Mouse (Mus musculus) limb, embryonic 15.5 days (tissue): ENCODE data around the gene Dync1i1. TPM values are rescaled to one million over a fixed set of nuclear protein-coding genes. Genes with fewer than 3 reads are reported as not detected.

ENCODE experiments used
- ATAC-seq: fragments of 200-750 bp; cut with Nextera tagmentation; 2 replicates; pipeline ENCODE4 v1.8.0; 2017; ENCODE audit warnings: low read depth, moderate TSS enrichment; ENCODE audit not compliant: insufficient number of reproducible peaks, low FRiP score, low TSS enrichment
- H3K27ac ChIP-seq: fragments of 300-500 bp; sonication (generic); 2 replicates; pipeline ENCODE4 v1.5.1; 2015; ENCODE audit warnings: moderate library complexity, mild to moderate bottlenecking, inconsistent platforms
- H3K27me3 ChIP-seq: fragments of 300-500 bp; sonication (generic); 2 replicates; pipeline ENCODE4 v1.6.1; 2015; ENCODE audit warnings: inconsistent platforms
- H3K36me3 ChIP-seq: fragments of 300-500 bp; sonication (generic); 2 replicates; pipeline ENCODE4 v1.6.1; 2015; ENCODE audit warnings: inconsistent platforms
- H3K4me1 ChIP-seq: fragments of 300-500 bp; sonication (generic); 2 replicates; pipeline ENCODE4 v1.6.1; 2015; ENCODE audit warnings: inconsistent platforms
- H3K4me2 ChIP-seq: fragments of 300-500 bp; sonication (generic); 2 replicates; pipeline ENCODE4 v1.6.1; 2015; ENCODE audit warnings: mild to moderate bottlenecking, inconsistent platforms
- H3K4me3 ChIP-seq: fragments of 300-500 bp; sonication (generic); 2 replicates; pipeline ENCODE4 v1.5.1; 2015; ENCODE audit warnings: mild to moderate bottlenecking, inconsistent platforms
- H3K9ac ChIP-seq: fragments of 300-500 bp; sonication (generic); 2 replicates; pipeline ENCODE4 v1.6.1; 2015; ENCODE audit warnings: inconsistent platforms
- H3K9me3 ChIP-seq: fragments of 300-500 bp; sonication (generic); 2 replicates; pipeline ENCODE4 v1.6.1; 2016; ENCODE audit warnings: inconsistent platforms
- WGBS: fragments of 180-500 bp; shearing (Covaris S2); methylation state at CpG from one replicate; pipeline ENCODE4 v1.1.7; 2015; 5-methylcytosine and 5-hydroxymethylcytosine counted together
- polyA plus RNA-seq: library from polyadenylated mRNA; unstranded; fragments of >200 nt; fragmentation: Nextera tagmentation; extraction: Ambion mirVana; gene quantifications from 2 replicates; pipeline ENCODE4 v1.2.1, GENCODE M21; 2015

Gene Dync1i1
- polyA plus RNA-seq, 1 experiment from 2014 or later, result 8.6 TPM

DNA sequence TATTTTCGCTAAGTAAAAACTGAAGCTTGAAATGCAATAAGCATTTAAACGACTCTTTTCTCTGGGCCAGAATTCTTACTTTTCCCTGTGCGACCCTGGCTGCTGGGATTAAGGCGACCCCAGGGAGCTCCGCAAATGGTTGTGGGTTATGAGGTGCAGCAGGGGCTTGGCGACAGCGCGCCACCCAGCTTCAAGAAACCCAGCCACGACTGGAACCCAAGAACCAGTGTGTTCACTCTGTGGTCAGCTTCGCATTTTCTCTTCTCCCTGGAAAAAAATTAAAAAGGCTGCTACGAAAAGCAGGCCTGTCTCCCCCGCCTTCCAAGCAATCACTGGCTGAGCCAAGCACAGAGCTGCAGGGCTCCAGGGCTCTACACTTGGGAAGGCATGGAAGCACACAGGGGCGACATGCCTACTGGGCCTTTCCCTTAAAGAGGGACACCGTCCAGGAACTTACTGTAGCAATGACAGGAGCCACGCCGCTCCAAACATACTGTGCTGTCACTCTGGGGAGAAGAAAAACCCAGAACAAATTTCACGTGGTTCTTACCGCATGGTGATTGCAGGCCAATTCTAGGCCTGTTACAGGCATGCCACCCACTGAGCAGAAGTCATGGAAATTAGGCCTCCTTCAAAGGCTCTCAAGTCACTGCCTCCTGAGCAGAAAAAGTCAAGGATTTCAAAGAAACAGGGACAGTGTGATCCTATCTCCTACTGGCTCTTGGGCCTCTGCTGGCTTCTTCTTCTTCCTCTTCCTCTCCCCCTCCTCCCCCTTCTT is 313.5 kb downstream of the Dync1i1 start:
- 26% methylated on average over 18 of the region's 18 CpGs for WGBS
- Histone ChIP-seq H3K4me3 (no peak overlapping the region), H3K9me3 (no peaks in the 10 kb centered on the region), H3K27ac (peak overlapping the region; percentile 81), H3K9ac (no peak overlapping the region), H3K27me3 (peaks cover 8% of the 10 kb centered on the region; the same call in 1 of the 2 replicates), H3K36me3 (no peaks in the 10 kb centered on the region), H3K4me2 (peak overlapping the region; percentile 24; the same call in 1 of the 2 replicates), H3K4me1 (peaks cover 13% of the 10 kb centered on the region; the same call in 1 of the 2 replicates)
- ATAC-seq, result peak; percentile 74; the same call in 1 of the 2 replicates

DNA sequence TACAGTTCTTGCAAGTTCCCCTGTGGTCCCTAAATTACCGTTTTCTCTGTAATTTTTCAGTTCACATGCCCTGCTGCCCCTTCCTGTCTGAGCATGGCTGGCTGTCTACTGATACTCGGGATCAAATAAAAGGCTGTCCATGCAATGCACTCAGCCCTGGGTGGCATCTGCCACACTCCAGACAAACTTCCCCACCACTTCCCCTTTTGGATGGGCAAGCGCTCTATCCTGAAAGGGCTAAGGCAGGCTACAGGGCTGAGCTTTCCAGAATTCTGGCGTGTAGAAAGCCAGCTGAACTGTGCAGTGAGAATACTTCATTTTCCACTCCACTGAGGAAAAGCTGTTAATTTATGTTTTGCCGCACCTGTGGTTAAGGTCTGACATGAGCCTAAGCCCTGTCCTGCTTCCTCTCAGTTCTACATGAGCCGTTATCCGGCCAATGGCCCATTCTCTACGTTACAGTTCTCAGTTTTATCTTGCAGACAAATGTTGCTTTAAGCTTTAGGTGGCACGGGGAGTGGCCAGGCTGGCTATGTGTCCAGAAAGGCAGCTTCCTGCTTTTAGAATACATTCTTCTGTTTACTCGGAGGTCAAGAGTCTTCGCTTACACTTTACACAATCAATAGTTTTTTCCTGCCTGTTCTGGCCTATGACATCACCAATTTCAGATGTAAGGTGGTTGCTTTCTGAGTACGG is 321.4 kb downstream of the Dync1i1 start:
- ATAC-seq, result no peak
- no peak overlapping the region for H3K9ac ChIP-seq
- 0 out of 2 replicates have a peak, but pooled peaks cover 3% of the 10 kb centered on the region for H3K4me1 ChIP-seq
- WGBS, result 56% methylated on average over 12 of the region's 12 CpGs
- no peaks in the 10 kb centered on the region for H3K36me3 ChIP-seq
- no peaks in the 10 kb centered on the region for H3K27me3 ChIP-seq
- H3K27ac ChIP-seq, result no peak overlapping the region
- H3K9me3 ChIP-seq, result no peaks in the 10 kb centered on the region
- H3K4me3 ChIP-seq, result no peak overlapping the region
- H3K4me2 ChIP-seq, result no peak overlapping the region

DNA sequence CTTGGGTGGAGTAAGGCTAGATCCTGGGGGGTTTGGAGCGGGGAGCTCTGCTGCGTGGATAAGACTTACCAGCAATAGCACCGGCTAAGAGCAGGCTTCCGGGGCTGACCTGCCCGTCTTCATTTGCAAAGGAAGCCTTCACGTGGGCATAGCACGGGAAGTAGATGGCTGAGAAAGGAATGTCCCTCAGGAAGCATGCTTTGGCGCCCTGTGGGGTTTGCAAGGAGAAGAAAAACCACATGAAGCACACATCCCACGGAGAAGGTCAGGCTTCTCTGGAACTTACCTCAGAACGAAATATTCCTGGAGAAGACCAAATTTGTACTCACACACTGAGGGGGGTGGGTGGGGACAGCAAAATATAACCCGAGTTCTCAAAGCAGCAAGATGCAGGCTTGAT is 327.3 kb downstream of the Dync1i1 start:
- Histone ChIP-seq H3K27ac (no peak overlapping the region), H3K36me3 (no peaks in the 10 kb centered on the region), H3K9ac (no peak overlapping the region), H3K27me3 (no peaks in the 10 kb centered on the region), H3K4me3 (no peak overlapping the region), H3K4me1 (no peaks in the 10 kb centered on the region), H3K4me2 (no peak overlapping the region), H3K9me3 (no peaks in the 10 kb centered on the region)
- no peak for ATAC-seq
- 62% methylated on average over 11 of the region's 11 CpGs for WGBS

DNA sequence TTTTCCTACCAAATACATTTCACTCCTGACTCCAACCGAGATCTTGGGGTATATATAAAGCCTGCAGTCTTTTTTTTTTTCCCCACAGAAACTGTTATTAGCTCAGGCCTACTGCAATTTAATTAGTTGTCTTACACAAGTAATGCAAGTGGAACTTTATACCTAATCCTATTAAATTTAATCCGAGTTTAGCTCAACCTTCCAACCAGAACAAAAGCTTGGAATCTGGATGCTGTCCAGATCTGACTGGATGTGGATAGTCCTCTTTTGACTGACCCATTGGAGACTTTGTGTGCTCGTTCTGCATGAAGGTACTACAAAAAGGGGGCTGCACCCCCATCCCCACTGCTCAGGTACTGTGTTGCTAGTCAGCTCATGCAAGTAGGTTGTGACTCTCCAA is 328.5 kb downstream of the Dync1i1 start:
- Histone ChIP-seq H3K4me2 (no peak overlapping the region), H3K27ac (no peak overlapping the region), H3K4me3 (no peak overlapping the region), H3K9me3 (no peaks in the 10 kb centered on the region), H3K4me1 (no peaks in the 10 kb centered on the region), H3K9ac (no peak overlapping the region), H3K27me3 (no peaks in the 10 kb centered on the region), H3K36me3 (no peaks in the 10 kb centered on the region)
- 44% methylated on average over 3 of the region's 3 CpGs for WGBS
- no peak for ATAC-seq

DNA sequence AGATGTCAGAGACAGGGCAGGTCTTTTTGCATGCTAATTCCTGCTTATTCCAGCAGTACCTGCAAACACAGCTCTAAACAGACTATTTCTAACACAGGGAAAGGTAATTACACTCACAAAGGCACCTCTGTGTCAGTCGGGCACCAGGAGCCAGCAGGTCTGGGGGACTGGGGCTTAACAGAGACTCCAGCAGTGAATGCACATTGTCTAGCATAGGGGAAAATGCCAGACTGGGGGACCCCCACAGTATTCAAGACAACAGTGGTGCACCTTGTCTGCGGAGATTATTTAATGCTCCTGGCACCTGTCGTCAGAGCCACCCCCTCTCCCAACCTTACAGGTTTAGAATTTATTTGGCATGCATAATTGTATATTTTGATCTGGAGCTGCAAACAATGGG is 333.1 kb downstream of the Dync1i1 start:
- WGBS, result 38% methylated on average over 3 of the region's 3 CpGs

DNA sequence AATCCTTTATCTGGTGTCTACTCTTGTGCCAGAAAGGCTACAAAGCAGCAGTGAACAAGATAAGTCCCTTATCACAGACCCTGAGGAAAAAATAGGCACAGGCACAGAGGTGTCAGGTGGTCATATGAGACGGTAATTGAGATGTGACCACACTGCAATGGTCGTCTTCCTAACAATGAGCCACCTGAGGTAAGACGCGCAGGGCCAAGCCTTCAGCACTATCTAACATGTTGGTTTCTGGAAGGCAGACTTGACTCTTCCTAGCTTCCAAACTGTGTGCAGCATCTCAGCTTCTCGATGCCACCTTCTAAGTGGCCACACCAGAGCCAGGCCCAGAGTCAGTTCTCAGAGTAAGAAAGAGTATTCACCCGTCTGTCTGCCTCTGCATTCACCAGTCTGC is 341.8 kb downstream of the Dync1i1 start:
- Histone ChIP-seq H3K4me3 (no peak overlapping the region), H3K4me2 (no peak overlapping the region), H3K36me3 (peaks cover 2% of the 10 kb centered on the region; the same call in 1 of the 2 replicates), H3K9me3 (no peaks in the 10 kb centered on the region), H3K27ac (no peak overlapping the region), H3K9ac (no peak overlapping the region), H3K27me3 (no peaks in the 10 kb centered on the region), H3K4me1 (no peaks in the 10 kb centered on the region)
- WGBS, result 88% methylated on average over 6 of the region's 6 CpGs
- ATAC-seq, result no peak

More for the DNA sequence above, 333.1 kb downstream of the Dync1i1 start:
- Histone ChIP-seq H3K4me3 (no peak overlapping the region), H3K9me3 (no peaks in the 10 kb centered on the region), H3K4me2 (no peak overlapping the region), H3K4me1 (no peaks in the 10 kb centered on the region), H3K36me3 (no peaks in the 10 kb centered on the region), H3K27me3 (no peaks in the 10 kb centered on the region), H3K9ac (no peak overlapping the region), H3K27ac (no peak overlapping the region)
- ATAC-seq, result no peak

DNA sequence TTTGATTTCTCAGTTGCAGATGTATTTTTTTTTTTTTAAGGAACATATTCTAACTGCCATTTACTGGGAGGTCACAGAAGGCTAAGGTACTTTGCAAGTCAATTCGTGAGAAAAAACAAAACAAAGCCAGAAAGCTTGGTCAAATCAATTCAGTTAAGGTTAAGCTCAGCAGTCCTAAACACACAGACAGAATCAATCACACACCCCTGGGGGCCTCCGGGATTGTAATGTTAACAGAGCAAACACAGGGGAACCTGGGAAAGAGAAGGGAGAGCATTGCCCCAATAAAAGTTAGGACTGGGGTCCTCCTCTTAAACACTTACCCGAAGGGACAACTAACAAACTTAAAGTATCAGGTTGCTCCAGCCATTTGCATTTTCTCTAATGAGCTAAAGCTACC is 344.6 kb downstream of the Dync1i1 start:
- 20% methylated on average over 3 of the region's 3 CpGs for WGBS
- ATAC-seq, result no peak
- Histone ChIP-seq H3K27ac (no peak overlapping the region), H3K27me3 (no peaks in the 10 kb centered on the region), H3K9ac (no peak overlapping the region), H3K4me3 (no peak overlapping the region), H3K9me3 (no peaks in the 10 kb centered on the region), H3K4me1 (no peaks in the 10 kb centered on the region), H3K36me3 (peaks cover 2% of the 10 kb centered on the region; the same call in 1 of the 2 replicates), H3K4me2 (no peak overlapping the region)

DNA sequence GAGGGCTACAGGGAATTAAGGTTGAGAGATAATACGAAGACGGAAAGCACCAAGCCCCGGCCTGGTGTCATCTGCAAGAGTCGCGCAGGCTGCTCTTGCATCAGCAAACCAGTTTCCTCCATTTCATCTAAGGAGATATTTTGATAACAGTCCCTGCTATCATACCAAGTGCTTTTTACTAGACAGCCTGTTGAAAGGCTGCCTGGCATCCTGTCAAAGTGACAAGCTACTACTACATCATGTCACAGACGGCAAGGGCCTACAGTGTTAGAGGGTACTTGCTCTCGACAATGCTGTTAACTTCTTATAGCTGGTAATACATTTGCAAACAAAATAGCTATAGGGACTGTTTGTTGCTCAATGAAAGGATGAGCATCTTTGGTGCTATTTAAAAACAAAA is 345.6 kb downstream of the Dync1i1 start:
- WGBS, result 88% methylated on average over 7 of the region's 7 CpGs
- H3K36me3 ChIP-seq, result peaks cover 2% of the 10 kb centered on the region; the same call in 1 of the 2 replicates
- H3K4me1 ChIP-seq, result no peaks in the 10 kb centered on the region
- no peaks in the 10 kb centered on the region for H3K27me3 ChIP-seq
- no peaks in the 10 kb centered on the region for H3K9me3 ChIP-seq
- H3K4me2 ChIP-seq, result no peak overlapping the region
- H3K9ac ChIP-seq, result no peak overlapping the region
- no peak for ATAC-seq
- H3K4me3 ChIP-seq, result no peak overlapping the region
- no peak overlapping the region for H3K27ac ChIP-seq

DNA sequence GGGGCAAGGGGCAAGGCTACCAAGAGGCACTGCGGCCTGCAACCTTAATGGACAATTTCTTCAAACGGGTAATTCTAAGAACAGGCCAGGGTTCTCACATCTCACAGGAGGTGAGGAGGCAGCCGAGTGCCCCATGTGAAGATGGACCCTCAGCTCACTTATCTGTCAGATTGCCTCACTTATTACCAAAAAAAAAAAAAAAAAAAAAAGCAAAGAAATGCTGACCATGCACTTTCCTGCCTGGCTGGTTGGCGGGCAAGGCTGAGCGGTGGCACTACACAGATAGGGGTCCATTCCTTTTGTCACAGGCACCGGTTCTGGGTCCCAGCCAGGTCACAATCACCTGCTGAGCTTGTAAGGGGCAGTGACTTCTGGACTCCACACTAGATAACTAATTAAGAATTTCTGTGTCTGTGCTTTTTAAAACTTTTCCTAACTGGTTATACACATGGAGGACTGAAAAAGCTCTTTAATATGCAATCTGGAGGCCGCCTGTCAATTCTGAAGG is 350.6 kb downstream of the Dync1i1 start:
- Histone ChIP-seq H3K4me1 (no peaks in the 10 kb centered on the region), H3K27ac (no peak overlapping the region), H3K4me2 (no peak overlapping the region), H3K4me3 (no peak overlapping the region), H3K9me3 (no peaks in the 10 kb centered on the region), H3K36me3 (peaks cover 1% of the 10 kb centered on the region; the same call in 1 of the 2 replicates), H3K9ac (no peak overlapping the region), H3K27me3 (no peaks in the 10 kb centered on the region)
- 90% methylated on average over 7 of the region's 7 CpGs for WGBS
- no peak for ATAC-seq

DNA sequence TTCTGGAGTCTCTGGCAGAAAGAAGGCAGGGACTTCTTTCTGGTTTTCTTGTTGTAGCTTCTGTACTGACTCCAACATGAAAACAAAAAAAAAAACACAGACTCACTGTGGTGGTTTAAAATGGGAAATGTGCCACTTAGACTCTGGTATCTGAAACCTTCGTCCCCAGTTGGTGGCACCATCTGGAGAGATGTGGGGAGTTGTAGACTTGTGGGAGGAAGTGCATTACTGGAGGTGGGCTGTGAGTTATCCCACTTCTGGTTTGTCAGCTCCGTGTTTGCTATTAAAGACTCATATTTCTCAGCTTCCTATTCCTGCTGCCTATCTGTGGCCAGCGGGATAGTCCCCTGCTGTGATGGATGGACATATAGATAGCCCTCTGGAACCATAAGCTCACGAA is 351.8 kb downstream of the Dync1i1 start:
- 74% methylated on average over 4 of the region's 4 CpGs for WGBS

More for the DNA sequence above, 351.8 kb downstream of the Dync1i1 start:
- no peak for ATAC-seq
- Histone ChIP-seq H3K4me2 (no peak overlapping the region), H3K9ac (no peak overlapping the region), H3K4me1 (no peaks in the 10 kb centered on the region), H3K27me3 (no peaks in the 10 kb centered on the region), H3K9me3 (no peaks in the 10 kb centered on the region), H3K36me3 (no peaks in the 10 kb centered on the region), H3K27ac (no peak overlapping the region), H3K4me3 (no peak overlapping the region)
